Mouse (Mus musculus): ENCODE data around the gene Eppin. TPM values are rescaled to one million over a fixed set of nuclear protein-coding genes. Genes with fewer than 3 reads are reported as not detected.
A peak's percentile ranks its signal among the peaks of the same experiment; 100 is the strongest.

The Eppin gene
- total and polyA plus RNA-seq, 3 experiments, result not detected

DNA sequence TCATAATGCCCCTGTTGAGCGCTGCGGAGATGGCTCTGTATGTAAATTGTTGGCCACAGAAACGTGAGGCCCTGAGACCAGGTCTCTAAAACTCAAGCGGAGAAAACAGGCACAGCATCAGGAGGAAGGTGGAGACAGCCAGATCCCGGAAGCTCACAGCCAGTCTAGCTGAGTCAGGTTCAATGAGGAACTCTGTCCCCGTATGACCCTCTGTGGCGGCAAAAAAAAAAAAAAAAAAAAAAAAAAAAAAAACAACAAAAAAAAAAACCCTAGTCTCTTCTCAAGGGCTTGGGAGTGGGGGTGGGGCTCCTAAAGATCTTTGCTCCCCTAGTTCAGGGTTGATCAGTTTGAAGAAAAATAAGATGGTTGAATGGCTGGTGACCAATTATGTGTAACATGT is 47.7 kb upstream of the Eppin start:
- peak; percentile 69 for TF ChIP-seq ZNF384 (IDR thresholded peaks at IDR 0.05; ENCODE audit: low read depth, low read length)
- TF ChIP-seq MAZ (IDR thresholded peaks at IDR 0.05; ENCODE audit: low read depth, low read length), result no peak
- Histone ChIP-seq H3K9ac (ENCODE audit: insufficient read depth, low read depth) (no peak overlapping the region), H3K27ac (ENCODE audit: insufficient read depth, low read depth) (no peak overlapping the region)

GRCm38 (mm10) chr2:164638696-164639095 is 45.3 kb upstream of the Eppin start, which contains the start of gene Wfdc16:
Wfdc16 (minus strand) TSS chr2:164638796.
- Histone ChIP-seq H3K9ac (ENCODE audit: insufficient read depth, low read depth) (no peak within 1 kb of the TSS), H3K27ac (ENCODE audit: insufficient read depth, low read depth) (no peak within 1 kb of the TSS), H3K36me3 (replicated peaks in 1 of 2; ENCODE audit: control insufficient read depth in 1 of 2, insufficient read depth in 1 of 2, low read length in 1 of 2) (no peaks in the 10 kb centered on the region), H3K27me3 (replicated peaks) (peaks cover 71% of the 10 kb centered on the region), H3K4me3 (replicated peaks in 1 of 3; ENCODE audit: low read depth in 2 of 3, low read length in 2 of 3, poor library complexity in 1 of 3) (no peak within 1 kb of the TSS), H3K4me2 (ENCODE audit: insufficient read depth, low read depth, poor library complexity, severe bottlenecking) (no peak within 1 kb of the TSS), H3K79me2 (replicated peaks; ENCODE audit: control insufficient read depth, extremely low read depth, insufficient read depth, poor library complexity, severe bottlenecking) (no peaks in the 10 kb centered on the region), H3K9me3 (replicated peaks; ENCODE audit: low read length) (peaks cover 7% of the 10 kb centered on the region), H3K4me1 (ENCODE audit: control insufficient read depth in 1 of 2, insufficient read depth in 2 of 2) (no peaks in the 10 kb centered on the region)
- TF ChIP-seq RCOR1 (conservative IDR thresholded peaks at IDR 0.05; ENCODE audit: low read depth, low read length) (no peak), ZKSCAN1 (IDR thresholded peaks at IDR 0.05; ENCODE audit: borderline replicate concordance, low read depth, low read length) (no peak), CTCF (conservative IDR thresholded peaks at IDR 0.05 in 1 of 2, IDR thresholded peaks at IDR 0.05 in 1 of 2; ENCODE audit: low read depth in 2 of 2, low read length in 2 of 2) (no peak), POLR2AphosphoS2 (IDR thresholded peaks at IDR 0.05; ENCODE audit: low read depth, low read length) (no peak), NRF1 (IDR thresholded peaks at IDR 0.05; ENCODE audit: low read depth, low read length) (no peak), GABPA (IDR thresholded peaks at IDR 0.05; ENCODE audit: insufficient replicate concordance, low read depth, low read length) (no peak), UBTF (IDR thresholded peaks at IDR 0.05; ENCODE audit: low read depth, low read length) (no peak), ETS1 (conservative IDR thresholded peaks at IDR 0.05; ENCODE audit: low read depth, low read length) (no peak), ZNF384 (IDR thresholded peaks at IDR 0.05; ENCODE audit: low read depth, low read length) (no peak), ZMIZ1 (IDR thresholded peaks at IDR 0.05; ENCODE audit: low read depth, low read length) (no peak), NELFE (IDR thresholded peaks at IDR 0.05; ENCODE audit: low read depth, low read length) (no peak), MXI1 (IDR thresholded peaks at IDR 0.05; ENCODE audit: low read depth, low read length) (no peak), EP300 (IDR thresholded peaks at IDR 0.05; ENCODE audit: low read length) (no peak), USF1 (IDR thresholded peaks at IDR 0.05; ENCODE audit: low read depth, low read length) (no peak), JUN (IDR thresholded peaks at IDR 0.05; ENCODE audit: insufficient read depth, low read depth, low read length) (no peak), PAX5 (IDR thresholded peaks at IDR 0.05; ENCODE audit: low read length) (no peak), JUND (conservative IDR thresholded peaks at IDR 0.05; ENCODE audit: low read depth, low read length) (no peak), POLR2A (IDR thresholded peaks at IDR 0.05; ENCODE audit: low read depth, low read length) (no peak), CHD2 (IDR thresholded peaks at IDR 0.05; ENCODE audit: low read length) (no peak), HCFC1 (IDR thresholded peaks at IDR 0.05; ENCODE audit: low read depth, low read length) (no peak)
- dilution Hi-C loops (cut with MboI; ENCODE audit: extremely low pct_ligation_motif_present, extremely low pct_unique_long_range_greater_than_20kb, low sequenced_read_pairs), result no loop called here
- no peak for DNase-seq (ENCODE audit: extremely low read depth)
- in situ Hi-C loops (cut with MboI; ENCODE audit: low pct_ligation_motif_present, low pct_unique_long_range_greater_than_20kb, low sequenced_read_pairs), result no loop called here

More for the DNA sequence above, 47.7 kb upstream of the Eppin start:
- no peaks in the 10 kb centered on the region for H3K4me1 ChIP-seq (ENCODE audit: control insufficient read depth in 1 of 2, insufficient read depth in 2 of 2)
- H3K27me3 ChIP-seq (replicated peaks), result peaks cover 68% of the 10 kb centered on the region
- no peaks in the 10 kb centered on the region for H3K79me2 ChIP-seq (replicated peaks; ENCODE audit: control insufficient read depth, extremely low read depth, insufficient read depth, poor library complexity, severe bottlenecking)
- in situ Hi-C loops (cut with MboI; ENCODE audit: low pct_ligation_motif_present, low pct_unique_long_range_greater_than_20kb, low sequenced_read_pairs), result no loop called here
- H3K4me3 ChIP-seq (replicated peaks in 1 of 3; ENCODE audit: low read depth in 2 of 3, low read length in 2 of 3, poor library complexity in 1 of 3), result no peak overlapping the region
- peaks cover 9% of the 10 kb centered on the region for H3K9me3 ChIP-seq (replicated peaks; ENCODE audit: low read length)
- dilution Hi-C loops (cut with MboI; ENCODE audit: extremely low pct_ligation_motif_present, extremely low pct_unique_long_range_greater_than_20kb, low sequenced_read_pairs), result no loop called here
- H3K4me2 ChIP-seq (ENCODE audit: insufficient read depth, low read depth, poor library complexity, severe bottlenecking), result no peak overlapping the region
- DNase-seq (ENCODE audit: extremely low read depth), result no peak
- H3K36me3 ChIP-seq (replicated peaks in 1 of 2; ENCODE audit: control insufficient read depth in 1 of 2, insufficient read depth in 1 of 2, low read length in 1 of 2), result no peaks in the 10 kb centered on the region
